Mouse (Mus musculus) bone marrow, adult 2 months (tissue): ENCODE results near the gene Shq1.

Experiments used
- CTCF ChIP-seq: fragments of 200-500 bp; IDR thresholded peaks from 2 replicates; pipeline ENCODE4 v1.5.1; 2011; ENCODE audit warnings: low read length, control low read depth; ENCODE audit not compliant: control insufficient read depth, insufficient read depth
- POLR2A ChIP-seq: fragments of 200-500 bp; IDR thresholded peaks from 2 replicates; pipeline ENCODE4 v1.6.1; 2011; ENCODE audit warnings: low read depth, mild to moderate bottlenecking, control low read depth, low read length, borderline replicate concordance; ENCODE audit not compliant: control insufficient read depth

DNA sequence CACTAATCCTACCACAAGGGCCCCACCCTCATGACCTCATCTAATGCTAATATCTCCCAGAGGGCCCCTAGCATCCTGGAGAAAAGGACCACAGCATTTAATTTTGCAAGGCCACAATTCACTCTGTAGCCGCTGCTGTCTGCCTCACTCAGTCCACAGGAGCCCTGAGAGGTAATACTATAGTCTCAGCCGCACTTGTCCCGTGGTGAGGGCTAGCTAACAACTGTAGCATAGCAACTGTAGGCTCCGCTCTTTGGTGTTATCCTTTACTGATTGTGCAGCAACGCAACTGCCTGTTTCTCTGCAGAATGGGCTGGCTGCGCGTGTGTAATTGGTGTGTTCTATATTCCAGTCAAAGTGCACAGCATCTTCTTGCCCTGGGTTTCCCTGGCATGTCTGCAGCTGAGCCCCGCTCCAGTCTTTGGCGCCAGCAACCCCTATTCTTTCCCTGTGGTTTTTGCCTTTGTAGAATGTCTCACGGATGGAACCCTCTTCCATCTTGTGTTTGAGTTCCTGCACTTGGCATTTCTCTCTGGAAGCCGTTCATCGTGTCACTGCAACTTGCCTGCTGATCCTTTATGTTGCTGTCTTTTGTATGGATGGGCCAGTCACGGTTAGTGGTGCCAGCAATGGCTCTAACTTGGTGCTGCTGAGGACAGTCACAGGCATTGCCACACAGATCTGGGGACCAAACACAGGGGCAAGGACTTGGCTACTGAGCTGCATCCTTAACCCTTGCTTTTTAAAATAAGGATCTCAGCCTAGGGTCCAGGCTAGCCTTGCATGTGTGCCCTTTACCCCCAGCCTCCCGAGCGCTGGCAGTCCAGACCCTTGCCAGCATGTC lies 128.6 kb downstream of the Shq1 start:
- TF ChIP-seq POLR2A (no peak), CTCF (no peak)
